Mouse (Mus musculus) spleen, postnatal 36 days (tissue): Measurements from ENCODE around the gene Crk.

Source experiments
- DNase-seq, 2 experiments: peaks; one replicate each; pipeline ENCODE4 v3.0.0; 2022; ENCODE audit warnings: low spot score in 2 of 2, mixed read lengths in 1 of 2

Crk gene

GRCm38 (mm10) chr11:75738477-75738821 is 59.4 kb downstream of the Crk start:
- DNase-seq = no peak

- DNase-seq = no peak
Measured at GRCm38 (mm10) chr11:75740204-75740603, 61.1 kb downstream of the Crk start.

GRCm38 (mm10) chr11:75741615-75742014 is 62.6 kb downstream of the Crk start:
- no peak for DNase-seq

GRCm38 (mm10) chr11:75744761-75745160 is 65.7 kb downstream of the Crk start:
- DNase-seq = no peak

- DNase-seq = no peak
Measured at GRCm38 (mm10) chr11:75750537-75750936, 71.5 kb downstream of the Crk start.

GRCm38 (mm10) chr11:75751082-75751481 is 72.0 kb downstream of the Crk start:
- no peak for DNase-seq
